Mouse (Mus musculus): ENCODE data around the gene Mtmr4. TPM values are rescaled to one million over a fixed set of nuclear protein-coding genes. Genes with fewer than 3 reads are reported as not detected.

The Mtmr4 gene
- polyA plus RNA-seq, 2 experiments from 2014 or later: 10.2 to 11.1 TPM

GRCm38 (mm10) chr11:87581933-87582710 lies 9.8 kb upstream of the Mtmr4 start:
- ATAC-seq: no peak

DNA sequence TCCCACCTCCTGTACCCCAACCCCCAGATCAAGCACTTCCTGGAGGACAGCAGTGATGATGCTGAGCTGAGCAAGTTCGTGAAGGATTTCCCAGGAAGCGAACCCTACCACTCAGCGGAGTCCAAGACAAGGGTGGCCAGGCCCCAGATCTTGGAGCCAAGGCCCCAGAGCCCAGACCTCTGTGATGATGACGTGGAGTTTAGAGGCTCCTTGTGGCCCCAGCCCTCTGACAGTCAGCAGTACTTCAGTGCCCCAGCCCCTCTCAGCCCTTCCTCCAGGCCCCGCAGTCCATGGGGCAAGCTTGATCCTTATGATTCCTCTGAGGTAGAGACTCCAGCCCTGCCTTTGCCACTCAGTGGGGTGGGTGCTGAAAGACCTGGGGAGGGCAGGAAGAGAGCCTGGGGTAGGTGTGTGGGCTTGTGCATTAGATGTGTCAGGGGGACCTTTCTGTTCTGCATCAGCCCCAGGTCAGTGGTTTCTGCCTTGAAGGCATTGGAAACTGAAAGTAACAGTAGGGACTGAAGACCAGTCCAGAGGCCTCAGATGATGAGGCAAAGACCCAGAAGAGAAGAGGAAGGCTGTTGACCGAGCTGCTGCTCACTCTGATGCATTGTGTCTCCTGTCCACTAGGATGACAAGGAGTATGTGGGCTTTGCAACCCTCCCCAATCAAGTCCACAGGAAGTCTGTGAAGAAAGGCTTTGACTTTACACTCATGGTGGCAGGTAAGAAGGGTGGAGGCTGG lies 8.5 kb upstream of the Mtmr4 start:
- ATAC-seq: no peak

DNA sequence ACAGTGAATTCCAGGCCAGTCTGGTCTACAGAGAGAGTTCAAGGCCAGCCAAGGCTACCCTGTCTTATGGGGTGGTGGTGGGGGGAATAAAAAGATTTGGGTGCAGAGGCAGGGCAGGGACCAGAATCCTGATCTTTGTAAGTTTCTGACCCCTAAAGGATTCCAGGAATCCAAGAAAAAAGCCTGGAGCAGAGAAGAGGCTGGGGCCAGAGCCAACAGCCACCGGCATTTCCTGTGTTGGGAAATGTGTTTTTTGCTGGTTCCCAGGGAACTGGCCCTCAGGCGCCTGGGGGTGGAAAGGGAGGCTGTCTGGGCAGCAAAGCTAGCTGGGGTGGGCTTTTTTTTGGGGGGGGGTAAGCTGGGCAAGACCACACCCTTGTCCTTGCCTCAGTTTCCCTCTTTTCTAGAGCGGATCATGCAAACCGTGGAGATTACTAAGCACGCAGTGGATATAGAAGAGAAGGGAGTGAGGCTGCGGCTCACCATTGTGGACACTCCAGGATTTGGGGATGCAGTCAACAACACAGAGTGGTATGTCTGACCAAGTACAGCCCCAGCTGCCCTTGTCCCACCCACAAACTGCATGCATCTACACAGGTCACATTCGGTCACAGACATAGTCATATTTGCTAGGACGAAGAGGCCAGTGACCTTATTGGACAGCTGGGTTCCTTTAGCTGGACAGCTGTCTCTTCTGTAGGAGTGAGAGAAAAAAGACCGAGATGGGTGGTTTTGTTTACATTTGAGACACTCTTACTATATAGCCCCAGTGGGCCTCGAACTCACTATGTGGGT lies 7.1 kb upstream of the Mtmr4 start:
- ATAC-seq: no peak

GRCm38 (mm10) chr11:87587211-87587874 lies 4.6 kb upstream of the Mtmr4 start:
- ATAC-seq: no peak

- no peak for ATAC-seq
These were observed 2.4 kb upstream of the Mtmr4 start for GRCm38 (mm10) chr11:87589605-87590004.

- no peak for ATAC-seq
These were observed 979 bp upstream of the Mtmr4 start for GRCm38 (mm10) chr11:87590841-87591525.

DNA sequence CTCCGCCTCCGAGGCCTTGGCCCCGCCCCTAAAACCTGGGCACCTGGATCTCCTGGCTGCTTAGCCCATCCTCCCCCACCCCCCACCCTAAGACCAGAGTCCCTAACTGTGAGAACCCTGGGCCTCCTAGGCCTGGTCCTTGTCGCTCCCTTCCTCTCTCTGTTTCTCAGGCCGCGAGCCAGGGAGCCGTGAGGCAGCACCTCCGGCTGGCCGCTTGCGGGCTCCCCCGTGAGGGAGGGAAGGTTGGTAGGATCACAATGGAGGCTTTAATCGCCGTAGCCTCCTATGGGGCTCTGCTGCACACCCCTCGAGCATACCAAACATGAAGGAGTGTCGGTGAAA lies 363 bp downstream of the Mtmr4 start:
- no peak for ATAC-seq

- no peak for ATAC-seq
These were observed 994 bp downstream of the Mtmr4 start for GRCm38 (mm10) chr11:87592713-87593598.

- ATAC-seq: peak; percentile 8
These were observed 3.4 kb downstream of the Mtmr4 start for GRCm38 (mm10) chr11:87595327-87595841.

- no peak for ATAC-seq
These were observed 4.0 kb downstream of the Mtmr4 start for GRCm38 (mm10) chr11:87595976-87596375.

GRCm38 (mm10) chr11:87596492-87596891 lies 4.5 kb downstream of the Mtmr4 start:
- ATAC-seq: no peak

- no peak for ATAC-seq
These were observed 5.1 kb downstream of the Mtmr4 start for GRCm38 (mm10) chr11:87597061-87597460.

GRCm38 (mm10) chr11:87599395-87600089 lies 7.6 kb downstream of the Mtmr4 start:
- no peak for ATAC-seq

- no peak for ATAC-seq
These were observed 8.4 kb downstream of the Mtmr4 start for GRCm38 (mm10) chr11:87600322-87600853.

DNA sequence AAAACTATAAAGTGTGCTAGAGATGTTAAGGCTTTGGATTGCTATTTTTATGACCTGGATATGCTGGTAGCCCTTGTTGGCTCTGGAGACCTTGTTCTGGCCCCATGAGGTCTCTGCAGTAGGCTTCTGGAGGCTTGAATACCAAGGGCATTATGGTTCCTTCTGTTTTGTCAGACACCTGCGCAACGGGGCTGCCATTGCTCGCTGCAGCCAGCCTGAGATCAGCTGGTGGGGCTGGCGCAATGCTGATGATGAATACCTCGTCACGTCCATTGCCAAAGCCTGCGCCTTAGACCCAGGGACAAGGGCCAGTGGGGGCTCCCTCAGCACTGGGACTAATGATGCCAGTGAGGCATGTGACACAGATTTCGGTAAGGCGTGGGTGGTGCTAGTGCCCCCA lies 10.3 kb downstream of the Mtmr4 start:
- no peak for ATAC-seq

DNA sequence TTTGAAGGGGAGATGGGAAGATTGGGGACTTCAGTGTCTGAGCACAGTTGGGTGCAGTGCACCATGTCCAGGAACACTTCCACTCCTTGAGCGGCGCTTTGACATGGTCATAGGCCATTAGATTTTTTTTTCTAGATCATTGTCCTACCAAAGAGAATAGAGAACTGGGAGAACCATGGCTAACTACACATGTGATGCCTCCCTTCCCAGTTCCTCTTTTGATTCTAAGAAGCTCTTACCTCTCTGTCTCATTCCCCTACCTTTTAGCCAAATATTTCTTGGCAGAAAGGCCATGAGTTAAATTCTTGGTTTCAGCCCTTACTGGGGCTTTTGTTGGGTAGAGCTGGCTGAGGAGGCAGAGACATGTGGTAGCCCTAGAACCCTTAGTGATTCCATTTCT lies 11.6 kb downstream of the Mtmr4 start:
- ATAC-seq: no peak

DNA sequence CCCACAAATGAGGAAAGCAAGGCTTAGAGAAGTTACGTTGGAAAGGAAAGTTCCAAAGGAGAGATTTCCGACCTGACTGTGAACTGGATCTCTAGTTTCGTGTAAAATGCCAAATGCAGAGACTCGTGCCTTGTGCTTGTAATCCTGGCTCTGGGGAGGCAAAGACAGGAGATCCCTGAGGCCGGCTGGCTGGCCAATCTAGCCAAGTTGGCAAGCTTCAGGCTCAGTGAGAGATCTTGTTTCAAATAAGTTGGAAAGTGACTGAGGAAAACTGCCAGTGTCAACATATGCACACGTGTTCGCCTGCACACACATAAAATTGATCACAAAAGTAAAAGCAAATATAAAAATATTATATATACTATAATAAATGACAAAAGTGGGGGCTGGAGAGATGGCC lies 17.3 kb downstream of the Mtmr4 start:
- no peak for ATAC-seq

DNA sequence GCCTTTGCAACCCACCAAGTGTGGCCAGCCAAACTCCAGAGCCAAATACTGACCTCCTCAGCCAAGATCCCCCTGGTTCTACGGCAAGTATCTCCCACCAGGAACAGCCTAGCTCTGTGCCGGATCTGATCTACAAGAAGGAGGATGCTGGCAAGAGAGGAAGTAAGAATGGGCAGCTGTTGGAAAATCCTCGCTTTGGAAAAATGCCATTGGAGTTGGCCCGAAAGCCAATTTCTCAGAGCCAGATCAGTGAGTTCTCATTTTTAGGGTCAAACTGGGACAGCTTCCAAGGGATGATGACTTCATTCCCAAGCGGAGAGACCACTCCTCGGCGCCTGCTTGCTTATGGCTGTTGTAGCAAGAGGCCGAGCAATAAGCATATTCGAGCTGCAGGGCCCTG lies 19.6 kb downstream of the Mtmr4 start:
- no peak for ATAC-seq

- no peak for ATAC-seq
These were observed 22.0 kb downstream of the Mtmr4 start for GRCm38 (mm10) chr11:87613972-87614371.

DNA sequence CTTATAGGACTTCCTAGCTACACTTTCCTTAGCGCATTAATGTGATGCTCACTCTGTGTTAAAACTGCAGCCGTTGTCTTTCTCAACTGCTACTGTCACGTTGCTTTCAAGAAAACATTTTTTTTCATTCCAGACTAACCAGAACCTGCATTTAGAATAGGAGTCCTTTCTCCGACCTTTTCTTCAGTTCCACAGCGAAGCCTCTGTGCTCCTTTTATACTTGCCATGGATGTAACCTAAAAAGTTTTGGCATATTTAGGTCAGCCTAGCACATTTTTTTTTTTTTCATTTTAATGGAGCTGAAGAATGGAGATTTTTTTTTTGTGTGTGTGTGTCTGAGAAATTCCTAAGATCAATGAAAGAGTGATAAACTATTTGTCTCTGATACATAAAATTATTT lies 23.6 kb downstream of the Mtmr4 start:
- no peak for ATAC-seq

All from activated CD4-positive, CD25-positive, alpha-beta regulatory T cell, adult 4 months (primary cell).